Mouse (Mus musculus) CH12.LX (cell line): ENCODE data around the gene Gpr12.

Experiments used
- CTCF ChIP-seq, 2 experiments: IDR thresholded peaks in 1 of 2; conservative IDR thresholded peaks in 1 of 2; 2 replicates each; pipeline ENCODE4 v1.5.1; 2011 to 2012; ENCODE audit warnings: low read depth in 2 of 2, low read length in 2 of 2, improper control_type of control experiment in 1 of 2, inconsistent platforms in 1 of 2, mild to moderate bottlenecking in 1 of 2, moderate library complexity in 1 of 2
- EP300 ChIP-seq: IDR thresholded peaks from 2 replicates; pipeline ENCODE4 v1.6.1; 2011; ENCODE audit warnings: low read length, improper control_type of control experiment
- HCFC1 ChIP-seq: IDR thresholded peaks from 2 replicates; pipeline ENCODE4 v1.6.1; 2012; ENCODE audit warnings: low read depth, mild to moderate bottlenecking, inconsistent platforms, low read length, improper control_type of control experiment
- JUN ChIP-seq: IDR thresholded peaks from 2 replicates; pipeline ENCODE4 v1.6.1; 2011; ENCODE audit warnings: low read depth, mild to moderate bottlenecking, low read length, improper control_type of control experiment, moderate library complexity; ENCODE audit not compliant: insufficient read depth
- KAT2A ChIP-seq: IDR thresholded peaks from 2 replicates; pipeline ENCODE4 v1.6.1; 2012; ENCODE audit warnings: low read length, improper control_type of control experiment, inconsistent platforms; ENCODE audit not compliant: insufficient replicate concordance
- MAZ ChIP-seq: IDR thresholded peaks from 2 replicates; pipeline ENCODE4 v1.6.1; 2012; ENCODE audit warnings: low read depth, mild to moderate bottlenecking, inconsistent platforms, low read length, improper control_type of control experiment, moderate library complexity
- NRF1 ChIP-seq: IDR thresholded peaks from 2 replicates; pipeline ENCODE4 v1.6.1; 2014; ENCODE audit warnings: low read depth, mild to moderate bottlenecking, inconsistent platforms, low read length, improper control_type of control experiment, moderate library complexity
- PAX5 ChIP-seq: IDR thresholded peaks from 2 replicates; pipeline ENCODE4 v1.6.1; 2012; ENCODE audit warnings: low read length, inconsistent platforms, mixed read lengths
- POLR2A ChIP-seq: IDR thresholded peaks from 2 replicates; pipeline ENCODE4 v1.6.1; 2011; ENCODE audit warnings: low read depth, mild to moderate bottlenecking, improper control_type of control experiment, low read length
- SIN3A ChIP-seq: IDR thresholded peaks from 2 replicates; pipeline ENCODE4 v1.6.1; 2012; ENCODE audit warnings: low read length, improper control_type of control experiment, inconsistent platforms
- TBP ChIP-seq: conservative IDR thresholded peaks from 2 replicates; pipeline ENCODE4 v1.6.1; 2011; ENCODE audit warnings: low read depth, low read length, improper control_type of control experiment
- USF1 ChIP-seq: IDR thresholded peaks from 2 replicates; pipeline ENCODE4 v1.6.1; 2014; ENCODE audit warnings: low read depth, mild to moderate bottlenecking, inconsistent platforms, low read length, improper control_type of control experiment
- USF2 ChIP-seq: conservative IDR thresholded peaks from 2 replicates; pipeline ENCODE4 v1.6.1; 2011; ENCODE audit warnings: low read depth, low read length, improper control_type of control experiment
- ZC3H11A ChIP-seq: IDR thresholded peaks from 2 replicates; pipeline ENCODE4 v1.6.1; 2012; ENCODE audit warnings: low read depth, mild to moderate bottlenecking, inconsistent platforms, low read length, improper control_type of control experiment

- TF ChIP-seq USF2 (no peak), HCFC1 (no peak), KAT2A (no peak), MAZ (no peak), CTCF (conservative IDR thresholded peaks at IDR 0.05 in 1 of 2, IDR thresholded peaks at IDR 0.05 in 1 of 2; ENCODE audit: low read depth in 2 of 2, low read length in 2 of 2) (no peak), SIN3A (no peak), PAX5 (no peak), NRF1 (no peak), JUN (no peak), POLR2A (no peak), ZC3H11A (no peak), EP300 (no peak), USF1 (no peak), TBP (no peak)
Observed at GRCm38 (mm10) chr5:146592580-146592979, 7.5 kb upstream of the Gpr12 start.
